Mouse (Mus musculus) midbrain, embryonic 11.5 days (tissue): ENCODE measurements around the gene Gab2. TPM values are rescaled to one million over a fixed set of nuclear protein-coding genes. Genes with fewer than 3 reads are reported as not detected.
A peak's percentile ranks its signal among the peaks of the same experiment; 100 is the strongest.

ENCODE experiments used
- ATAC-seq: fragments of 200-750 bp; cut with Nextera tagmentation; 2 replicates; pipeline ENCODE4 v1.8.0; 2017; ENCODE audit warnings: moderate TSS enrichment, moderate library complexity; ENCODE audit not compliant: low FRiP score
- DNase-seq: peaks from one replicate; pipeline ENCODE4 v3.0.0; 2015; ENCODE audit warnings: low spot score; ENCODE audit errors: missing footprints
- H3K27ac ChIP-seq: fragments of 300-500 bp; sonication (generic); 2 replicates; pipeline ENCODE4 v1.5.1; 2014; ENCODE audit warnings: low read depth, low read length
- H3K27me3 ChIP-seq: fragments of 300-500 bp; sonication (generic); 2 replicates; pipeline ENCODE4 v1.6.1; 2014; ENCODE audit warnings: mild to moderate bottlenecking, low read length, moderate library complexity, mixed read lengths; ENCODE audit not compliant: control insufficient read depth, insufficient read depth
- H3K36me3 ChIP-seq: fragments of 300-500 bp; sonication (generic); 2 replicates; pipeline ENCODE4 v1.6.1; 2014; ENCODE audit warnings: mild to moderate bottlenecking, low read length, moderate library complexity, mixed read lengths; ENCODE audit not compliant: control insufficient read depth, insufficient read depth
- H3K4me1 ChIP-seq: fragments of 300-500 bp; sonication (generic); 2 replicates; pipeline ENCODE4 v1.6.1; 2014; ENCODE audit warnings: low read length; ENCODE audit not compliant: control insufficient read depth, insufficient read depth
- H3K4me2 ChIP-seq: fragments of 300-500 bp; sonication (generic); 2 replicates; pipeline ENCODE4 v1.6.1; 2014; ENCODE audit warnings: mild to moderate bottlenecking, moderate library complexity
- H3K4me3 ChIP-seq: fragments of 300-500 bp; sonication (generic); 2 replicates; pipeline ENCODE4 v1.5.1; 2014; ENCODE audit warnings: low read depth, low read length
- H3K9ac ChIP-seq: fragments of 300-500 bp; sonication (generic); 2 replicates; pipeline ENCODE4 v1.6.1; 2014; ENCODE audit warnings: low read length
- H3K9me3 ChIP-seq: fragments of 300-500 bp; sonication (generic); 2 replicates; pipeline ENCODE4 v1.6.1; 2016; ENCODE audit warnings: low read length; ENCODE audit not compliant: control insufficient read depth
- WGBS: fragments of 180-500 bp; shearing (Covaris S2); extraction: QIAGEN DNeasy Blood & Tissue Kit; methylation state at CpG from one replicate; pipeline ENCODE4 v1.1.7; 2014; 5-methylcytosine and 5-hydroxymethylcytosine counted together
- polyA plus RNA-seq: library from polyadenylated mRNA; unstranded; fragments of >200 nt; fragmentation: Nextera tagmentation; extraction: Ambion mirVana; gene quantifications from 2 replicates; pipeline ENCODE4 v1.2.1, GENCODE M21; 2014

Gab2 gene
- polyA plus RNA-seq, 1 experiment from 2014 or later: 9.4 TPM

DNA sequence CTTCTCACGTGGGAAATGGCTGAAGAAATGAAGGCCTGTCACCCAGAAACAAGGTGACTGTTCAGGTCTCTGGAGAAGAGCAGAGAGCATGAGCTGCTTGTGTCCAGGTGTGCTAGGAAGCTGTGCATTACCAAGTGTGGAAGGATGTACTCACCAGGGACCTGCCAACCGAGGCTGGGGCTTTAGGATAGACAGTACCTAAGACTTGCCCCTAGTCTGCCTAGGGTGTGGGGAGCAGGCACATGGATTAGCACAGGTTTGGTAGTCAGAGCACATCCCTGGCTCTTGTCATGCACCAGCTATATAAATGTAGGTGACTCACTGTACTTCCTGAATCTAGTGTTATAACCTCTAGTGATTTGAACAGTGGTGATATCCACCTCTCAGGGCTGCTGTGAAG lies 222.2 kb downstream of the Gab2 start:
- peaks cover 10% of the 10 kb centered on the region for H3K36me3 ChIP-seq
- 75% methylated on average over 2 of the region's 2 CpGs for WGBS
- no peak for ATAC-seq
- peak; percentile 39 for DNase-seq
- no peak overlapping the region for H3K4me2 ChIP-seq
- no peak overlapping the region for H3K4me3 ChIP-seq
- no peak overlapping the region for H3K9ac ChIP-seq
- no peak overlapping the region for H3K27ac ChIP-seq
- no peaks in the 10 kb centered on the region for H3K9me3 ChIP-seq
- no peaks in the 10 kb centered on the region for H3K27me3 ChIP-seq
- H3K4me1 ChIP-seq: no peaks in the 10 kb centered on the region

DNA sequence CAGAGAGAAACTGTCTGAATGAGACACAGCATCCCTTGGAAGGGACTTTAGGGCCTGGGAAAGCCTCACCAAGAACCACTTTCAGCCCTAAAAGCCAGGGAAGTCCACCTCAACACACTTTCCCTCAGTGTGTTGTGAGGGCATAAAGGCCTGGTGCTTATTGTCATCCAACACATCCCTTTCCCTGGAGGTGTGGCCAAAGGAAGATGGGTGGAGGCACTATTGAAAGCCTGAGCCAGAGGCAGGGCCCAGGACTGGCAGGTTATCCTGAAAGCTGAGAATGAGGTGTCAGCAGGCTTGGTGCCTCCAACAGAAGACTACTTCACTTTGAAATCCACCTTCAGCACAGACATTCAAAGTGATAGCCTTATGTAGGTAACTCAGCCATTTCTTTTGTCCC lies 223.1 kb downstream of the Gab2 start:
- no peak overlapping the region for H3K4me3 ChIP-seq
- H3K9ac ChIP-seq: no peak overlapping the region
- H3K4me1 ChIP-seq: no peaks in the 10 kb centered on the region
- H3K4me2 ChIP-seq: no peak overlapping the region
- H3K36me3 ChIP-seq: peaks cover 12% of the 10 kb centered on the region
- no peak for DNase-seq
- no peak for ATAC-seq
- H3K27me3 ChIP-seq: no peaks in the 10 kb centered on the region
- no peaks in the 10 kb centered on the region for H3K9me3 ChIP-seq
- H3K27ac ChIP-seq: no peak overlapping the region

DNA sequence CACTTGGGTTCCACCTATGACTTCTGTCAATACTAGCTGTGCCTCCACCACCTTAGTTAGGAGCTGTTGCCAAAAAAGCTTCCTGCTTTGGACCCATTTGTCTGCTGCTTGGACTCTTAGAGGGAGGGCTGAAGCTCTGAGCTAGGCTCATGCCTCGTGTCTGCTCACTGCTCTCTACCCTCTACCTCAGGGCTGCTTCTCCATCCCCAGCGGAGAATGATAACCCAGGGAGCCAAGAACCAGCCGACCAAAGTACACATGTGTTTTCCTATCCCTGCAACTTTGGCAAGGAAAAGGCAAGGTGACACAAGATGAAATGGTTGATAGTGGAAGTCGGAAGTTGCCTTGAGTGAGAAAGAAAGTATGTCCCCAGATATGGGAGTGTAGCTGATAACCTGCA lies 223.8 kb downstream of the Gab2 start:
- no peak overlapping the region for H3K9ac ChIP-seq
- no peak overlapping the region for H3K4me2 ChIP-seq
- no peaks in the 10 kb centered on the region for H3K27me3 ChIP-seq
- H3K4me1 ChIP-seq: no peaks in the 10 kb centered on the region
- 85% methylated on average over 4 of the region's 4 CpGs for WGBS
- ATAC-seq: no peak
- no peak overlapping the region for H3K27ac ChIP-seq
- peaks cover 12% of the 10 kb centered on the region for H3K36me3 ChIP-seq
- DNase-seq: peak; percentile 62
- no peak overlapping the region for H3K4me3 ChIP-seq
- no peaks in the 10 kb centered on the region for H3K9me3 ChIP-seq

DNA sequence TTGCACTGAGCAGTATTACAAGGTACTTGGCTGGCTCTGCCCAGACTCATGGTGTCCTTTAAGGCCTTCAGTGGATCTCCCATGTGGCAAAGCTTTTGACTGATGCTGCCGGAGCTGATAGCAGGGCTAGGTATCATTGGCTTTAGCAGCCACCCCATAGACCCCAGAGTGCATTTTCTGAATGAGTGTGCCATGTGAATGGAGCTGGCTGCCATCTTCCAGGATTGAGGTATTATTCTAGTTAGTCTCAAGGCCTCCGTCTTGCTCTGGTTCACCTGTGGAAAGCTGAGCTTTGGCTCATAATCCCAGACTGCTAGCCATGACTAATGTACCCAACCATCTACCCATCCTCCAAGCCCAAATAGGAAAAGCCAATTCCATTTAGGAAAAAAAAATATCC lies 225.4 kb downstream of the Gab2 start:
- ATAC-seq: no peak
- H3K9me3 ChIP-seq: no peaks in the 10 kb centered on the region
- H3K27ac ChIP-seq: no peak overlapping the region
- H3K36me3 ChIP-seq: peaks cover 8% of the 10 kb centered on the region
- no peaks in the 10 kb centered on the region for H3K4me1 ChIP-seq
- no peak overlapping the region for H3K9ac ChIP-seq
- WGBS: 100% methylated on average over 2 of the region's 2 CpGs
- no peaks in the 10 kb centered on the region for H3K27me3 ChIP-seq
- H3K4me2 ChIP-seq: no peak overlapping the region
- no peak overlapping the region for H3K4me3 ChIP-seq
- DNase-seq: peak; percentile 70

DNA sequence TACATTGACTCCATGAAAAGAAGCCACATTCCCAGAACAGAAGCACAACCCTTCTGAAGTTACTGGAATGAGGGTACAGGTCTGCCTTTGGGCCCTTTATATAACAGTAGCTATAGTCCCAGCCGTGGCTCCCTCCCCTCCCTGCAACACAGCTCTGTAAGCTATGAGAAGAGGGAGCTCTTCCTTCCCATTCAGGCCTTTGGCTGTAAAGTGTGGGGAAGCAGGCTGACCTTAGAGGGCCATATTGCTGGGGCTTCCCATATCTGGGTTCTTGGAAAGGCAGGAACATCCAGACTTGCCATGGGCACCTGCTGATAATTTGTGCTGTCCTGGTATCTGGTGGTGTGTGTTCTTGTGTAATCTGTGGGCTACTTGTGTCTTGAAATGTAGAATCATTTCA lies 226.2 kb downstream of the Gab2 start:
- Histone ChIP-seq H3K4me3 (no peak overlapping the region), H3K9ac (no peak overlapping the region), H3K27ac (no peak overlapping the region), H3K4me1 (no peaks in the 10 kb centered on the region), H3K9me3 (no peaks in the 10 kb centered on the region), H3K36me3 (peaks cover 8% of the 10 kb centered on the region), H3K4me2 (no peak overlapping the region), H3K27me3 (no peaks in the 10 kb centered on the region)
- ATAC-seq (no peak), DNase-seq (peak; percentile 76)
- WGBS: 85% methylated on average over 1 of the region's 1 CpGs

DNA sequence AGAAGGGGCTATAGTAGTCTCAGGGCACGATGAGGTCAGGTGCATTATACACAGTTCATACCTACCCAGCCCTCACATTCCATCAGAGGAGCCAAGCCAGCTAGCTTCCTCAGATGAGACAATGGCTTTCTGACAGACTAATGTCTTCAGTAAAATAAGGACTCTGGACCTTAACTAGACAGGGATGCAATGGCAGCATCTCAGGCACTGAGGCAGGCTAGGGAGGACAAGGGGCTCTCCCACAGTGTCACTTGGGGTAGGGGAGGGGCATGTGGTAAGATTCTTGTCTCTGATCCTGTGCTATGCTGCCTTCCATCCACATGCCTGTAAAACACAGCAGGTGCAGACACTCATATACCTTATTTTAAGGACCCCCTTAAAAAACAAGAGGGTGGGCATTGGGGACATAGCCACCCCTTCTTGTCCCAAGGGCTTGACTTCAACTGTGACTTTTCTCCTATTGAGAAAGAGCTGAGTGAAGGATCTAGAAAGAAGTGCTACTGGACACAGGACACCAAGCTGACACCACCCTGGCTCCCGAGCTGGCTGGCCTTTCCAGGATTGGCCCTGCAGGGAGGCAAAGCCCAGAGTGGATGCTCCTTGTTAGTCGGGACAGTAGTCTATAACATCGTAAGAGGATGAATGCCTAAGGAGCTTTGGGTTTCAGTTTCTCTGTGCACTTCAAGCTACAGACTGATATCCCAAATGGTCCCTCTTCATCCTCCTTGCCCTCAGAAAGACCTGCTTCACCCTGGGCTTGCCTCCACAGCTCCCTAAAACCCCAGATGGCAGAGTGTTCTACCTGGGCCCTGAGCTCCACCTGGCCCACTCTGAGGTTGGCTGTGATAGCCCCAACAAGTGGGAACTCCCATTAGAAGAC lies 228.3 kb downstream of the Gab2 start:
- no peak overlapping the region for H3K4me3 ChIP-seq
- ATAC-seq (no peak), DNase-seq (peak; percentile 66)
- peaks cover 4% of the 10 kb centered on the region for H3K36me3 ChIP-seq
- WGBS: 84% methylated on average over 4 of the region's 4 CpGs
- H3K9me3 ChIP-seq: no peaks in the 10 kb centered on the region
- H3K27ac ChIP-seq: no peak overlapping the region
- H3K9ac ChIP-seq: no peak overlapping the region
- H3K4me1 ChIP-seq: no peaks in the 10 kb centered on the region
- no peaks in the 10 kb centered on the region for H3K27me3 ChIP-seq
- H3K4me2 ChIP-seq: no peak overlapping the region

DNA sequence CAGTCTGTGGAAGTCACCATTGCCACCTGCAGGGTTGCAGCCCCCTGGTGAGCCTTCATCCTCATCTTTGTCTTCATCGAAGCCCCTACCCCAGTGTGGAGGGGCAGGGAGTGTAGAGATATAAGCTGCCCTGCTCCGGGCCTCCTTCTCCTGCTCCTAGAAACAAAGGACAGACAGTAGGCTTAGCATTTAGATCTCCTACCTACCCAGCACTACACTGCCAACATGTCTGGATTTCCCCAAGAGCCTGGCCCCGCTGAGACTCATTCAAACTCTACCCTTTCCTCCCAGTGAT lies 228.9 kb downstream of the Gab2 start:
- ATAC-seq: no peak
- no peak overlapping the region for H3K4me2 ChIP-seq
- peaks cover 4% of the 10 kb centered on the region for H3K36me3 ChIP-seq
- no peaks in the 10 kb centered on the region for H3K9me3 ChIP-seq
- H3K4me1 ChIP-seq: no peaks in the 10 kb centered on the region
- no peak overlapping the region for H3K27ac ChIP-seq
- DNase-seq: peak; percentile 10
- WGBS: 83% methylated on average over 3 of the region's 3 CpGs
- no peaks in the 10 kb centered on the region for H3K27me3 ChIP-seq
- no peak overlapping the region for H3K4me3 ChIP-seq
- H3K9ac ChIP-seq: no peak overlapping the region

DNA sequence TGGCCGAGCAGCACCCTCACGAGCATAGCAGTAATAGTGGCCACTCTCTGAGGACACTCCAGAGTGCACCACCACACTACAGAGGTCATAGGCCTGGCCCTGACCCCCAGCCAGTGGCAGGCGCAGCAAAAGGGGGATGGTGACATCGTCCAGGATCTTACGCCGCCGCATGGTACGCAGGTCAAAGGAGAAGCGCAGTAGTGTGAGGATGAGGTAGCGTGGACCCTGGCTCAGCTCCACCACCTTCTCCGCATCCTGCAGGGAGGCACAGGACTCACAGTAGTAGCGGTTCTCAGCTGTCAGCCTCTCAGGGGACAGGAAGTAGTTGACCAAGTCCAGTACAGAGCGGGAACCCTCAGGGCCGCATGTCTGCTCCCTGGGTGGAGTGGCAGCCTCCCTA lies 230.2 kb downstream of the Gab2 start:
- no peak overlapping the region for H3K4me2 ChIP-seq
- no peak for ATAC-seq
- H3K4me1 ChIP-seq: no peaks in the 10 kb centered on the region
- no peak for DNase-seq
- H3K9ac ChIP-seq: no peak overlapping the region
- H3K27ac ChIP-seq: no peak overlapping the region
- WGBS: 96% methylated on average over 14 of the region's 14 CpGs
- H3K4me3 ChIP-seq: no peak overlapping the region
- H3K27me3 ChIP-seq: no peaks in the 10 kb centered on the region
- no peaks in the 10 kb centered on the region for H3K9me3 ChIP-seq
- H3K36me3 ChIP-seq: peaks cover 4% of the 10 kb centered on the region

DNA sequence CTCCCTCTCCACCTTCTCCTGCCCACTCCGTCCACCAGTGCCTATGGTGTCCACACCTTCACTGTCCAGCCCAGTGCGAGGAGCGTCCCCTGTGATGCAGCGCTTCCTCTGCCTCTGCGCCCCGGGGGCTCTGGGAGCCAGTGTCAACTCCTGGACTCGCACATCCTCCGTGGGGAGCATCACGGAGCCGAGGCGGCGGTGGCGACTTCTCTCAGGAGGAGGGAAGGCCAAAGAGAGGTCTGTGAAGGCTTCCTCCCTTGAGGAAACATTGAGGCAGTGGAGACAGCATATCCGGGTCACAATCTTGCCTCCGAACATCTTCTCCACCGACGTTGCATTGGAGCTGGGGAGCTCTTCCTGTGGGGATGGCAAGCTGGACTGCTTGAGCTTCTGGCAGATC lies 230.8 kb downstream of the Gab2 start:
- Histone ChIP-seq H3K4me3 (no peak overlapping the region), H3K27me3 (no peaks in the 10 kb centered on the region), H3K4me2 (no peak overlapping the region), H3K36me3 (peaks cover 4% of the 10 kb centered on the region), H3K27ac (no peak overlapping the region), H3K4me1 (no peaks in the 10 kb centered on the region), H3K9ac (no peak overlapping the region), H3K9me3 (no peaks in the 10 kb centered on the region)
- ATAC-seq (no peak), DNase-seq (peak; percentile 17)
- WGBS: 87% methylated on average over 17 of the region's 17 CpGs
